ENCODE assay signal across 14 mouse cellular contexts in genomic region chr13:38347775-38348135, GRCm38 (mm10). TPM values are rescaled to one million over a fixed set of nuclear protein-coding genes. Genes with fewer than 3 reads are reported as not detected.
DNase-seq lines count a peak whose midpoint lies in the region; ATAC-seq lines count a peak whose summit lies in the region.
"Had no signal": no experiment of that assay in that cellular context is flagged by ENCODE, and none has a peak within 500 bp of the region (broad histone marks: within the 10 kb centered on the region; RNA-seq: fewer than 3 reads in every experiment).

No protein-coding gene starts in this region.

- no peak for DNase-seq in intestine, embryonic 14.5 days (ENCODE audit: low spot score)
- DNase-seq in 3T3-L1 (ENCODE audit: low read depth, low spot score) = peak; percentile 68
- peak; percentile 8 for DNase-seq in Muller cell, postnatal 12 days (ENCODE audit: inconsistent ontology term)
- DNase-seq in frontal cortex, postnatal 36 days (ENCODE audit: low spot score in 2 of 2) = no peak
- DNase-seq: cerebellum, postnatal 36 days; layer of hippocampus, postnatal 36 days; lung, embryonic 14.5 days; thymus, postnatal 4 days had no signal

- no peak overlapping the region for H3K4me3 ChIP-seq in intestine, embryonic 14.5 days (ENCODE audit: low read depth, low read length)
- no peak overlapping the region for H3K4me3 ChIP-seq in intestine, embryonic 16.5 days (ENCODE audit: low read length)
- peak overlapping the region; percentile 57 for H3K4me3 ChIP-seq in heart, embryonic 16.5 days (ENCODE audit: low read length)

- H3K9me3 ChIP-seq in intestine, embryonic 14.5 days (ENCODE audit: control insufficient read depth, low read length) = no peaks in the 10 kb centered on the region
- H3K9me3 ChIP-seq in intestine, embryonic 16.5 days (ENCODE audit: control insufficient read depth, low read length) = no peaks in the 10 kb centered on the region
- no peaks in the 10 kb centered on the region for H3K9me3 ChIP-seq in heart, embryonic 16.5 days (replicated peaks; ENCODE audit: control insufficient read depth, low read length)
- H3K9me3 ChIP-seq: intestine, embryonic 15.5 days had no signal

- peaks cover 46% of the 10 kb centered on the region for H3K27me3 ChIP-seq in intestine, embryonic 14.5 days (replicated peaks; ENCODE audit: control insufficient read depth, insufficient read depth, low read length)
- peaks cover 36% of the 10 kb centered on the region for H3K27me3 ChIP-seq in intestine, embryonic 16.5 days (replicated peaks; ENCODE audit: control insufficient read depth, insufficient read depth, low read length)
- H3K27me3 ChIP-seq in heart, embryonic 16.5 days (ENCODE audit: control insufficient read depth, insufficient read depth, low read length) = peaks cover 36% of the 10 kb centered on the region

- H3K9ac ChIP-seq in intestine, embryonic 14.5 days (ENCODE audit: low read length) = no peak overlapping the region
- H3K9ac ChIP-seq in intestine, embryonic 16.5 days (ENCODE audit: low read depth, low read length) = no peak overlapping the region
- no peak overlapping the region for H3K9ac ChIP-seq in heart, embryonic 16.5 days (ENCODE audit: low read length)
- H3K9ac ChIP-seq: intestine, embryonic 15.5 days; lung, embryonic 14.5 days had no signal

- no peaks in the 10 kb centered on the region for H3K36me3 ChIP-seq in intestine, embryonic 14.5 days (ENCODE audit: control insufficient read depth, insufficient read depth, low read length)
- H3K36me3 ChIP-seq in intestine, embryonic 16.5 days (ENCODE audit: control insufficient read depth, insufficient read depth, low read length) = no peaks in the 10 kb centered on the region
- no peaks in the 10 kb centered on the region for H3K36me3 ChIP-seq in heart, embryonic 16.5 days (ENCODE audit: control insufficient read depth, insufficient read depth)
- H3K36me3 ChIP-seq: G1E; intestine, embryonic 15.5 days had no signal

- 42% methylated on average over 5 of the region's 5 CpGs for WGBS in intestine, embryonic 14.5 days
- 58% methylated on average over 5 of the region's 5 CpGs for WGBS in intestine, embryonic 16.5 days
- WGBS in heart, embryonic 16.5 days = 47% methylated on average over 5 of the region's 5 CpGs

- peaks cover 11% of the 10 kb centered on the region; the same call in 1 of the 2 replicates for H3K4me1 ChIP-seq in intestine, embryonic 14.5 days (replicated peaks; ENCODE audit: control insufficient read depth, insufficient read depth, low read length)
- H3K4me1 ChIP-seq in intestine, embryonic 16.5 days (ENCODE audit: control insufficient read depth, insufficient read depth, low read length) = peaks cover 25% of the 10 kb centered on the region
- peaks cover 27% of the 10 kb centered on the region for H3K4me1 ChIP-seq in heart, embryonic 16.5 days (ENCODE audit: control insufficient read depth, insufficient read depth, low read length)

- no peak for ATAC-seq in intestine, embryonic 14.5 days (replicated peaks; ENCODE audit: low FRiP score, low TSS enrichment, low read depth)
- no peak for ATAC-seq in intestine, embryonic 16.5 days
- no peak for ATAC-seq in heart, embryonic 16.5 days (replicated peaks; ENCODE audit: extremely low read depth, insufficient read depth, low FRiP score)
- ATAC-seq in frontal cortex, adult (ENCODE audit: low TSS enrichment) = no peak
- ATAC-seq: forebrain, embryonic 16.5 days; intestine, embryonic 15.5 days had no signal

- H3K27ac ChIP-seq in intestine, embryonic 14.5 days (ENCODE audit: low read depth) = no peak overlapping the region
- H3K27ac ChIP-seq in intestine, embryonic 16.5 days (ENCODE audit: low read length) = no peak overlapping the region
- no peak overlapping the region for H3K27ac ChIP-seq in heart, embryonic 16.5 days (ENCODE audit: low read length)
- H3K27ac ChIP-seq: intestine, embryonic 15.5 days had no signal

- H3K4me2 ChIP-seq in intestine, embryonic 14.5 days (ENCODE audit: low read length) = 0 out of 2 replicates have a peak overlapping the region, but pooled peaks have one; percentile 88
- H3K4me2 ChIP-seq in intestine, embryonic 16.5 days (ENCODE audit: low read depth, low read length) = no peak overlapping the region
- peak overlapping the region; percentile 77 for H3K4me2 ChIP-seq in heart, embryonic 16.5 days (ENCODE audit: low read depth, low read length)

RNA-seq across cellular contexts. Expression of gene Bmp6, which starts 2.8 kb away (rescaled TPM):
- polyA plus RNA-seq in intestine, embryonic 14.5 days (2014; fragmentation: Nextera tagmentation; extraction: Ambion mirVana) = 1.7 and 1.9 TPM in 2 replicates
- polyA plus RNA-seq in intestine, embryonic 16.5 days (2015; fragmentation: Nextera tagmentation; extraction: Ambion mirVana) = 0.51 and 0.64 TPM in 2 replicates
- 2.5 TPM in 2 replicates for polyA plus RNA-seq in heart, embryonic 16.5 days (2015; fragmentation: Nextera tagmentation; extraction: Ambion mirVana)
- polyA plus RNA-seq: G1E had no signal

Comparison
In these comparisons a context has a peak if more than half of its experiments do, and no peak if none do; other contexts are left out.
1. DNase-seq: peak in 3T3-L1 (single experiment) and Muller cell, postnatal 12 days (single experiment); none in intestine, embryonic 14.5 days (single experiment) and frontal cortex, postnatal 36 days (0 of 2).